Mouse (Mus musculus) MN1 (cell line): Measurements from ENCODE around the gene Flt3.
A peak's percentile ranks its signal among the peaks of the same experiment; 100 is the strongest.

Source experiments
- DNase-seq: peaks from one replicate; pipeline ENCODE4 v3.0.0-alpha.2; 2016; ENCODE audit warnings: low spot score

Gene Flt3

DNA sequence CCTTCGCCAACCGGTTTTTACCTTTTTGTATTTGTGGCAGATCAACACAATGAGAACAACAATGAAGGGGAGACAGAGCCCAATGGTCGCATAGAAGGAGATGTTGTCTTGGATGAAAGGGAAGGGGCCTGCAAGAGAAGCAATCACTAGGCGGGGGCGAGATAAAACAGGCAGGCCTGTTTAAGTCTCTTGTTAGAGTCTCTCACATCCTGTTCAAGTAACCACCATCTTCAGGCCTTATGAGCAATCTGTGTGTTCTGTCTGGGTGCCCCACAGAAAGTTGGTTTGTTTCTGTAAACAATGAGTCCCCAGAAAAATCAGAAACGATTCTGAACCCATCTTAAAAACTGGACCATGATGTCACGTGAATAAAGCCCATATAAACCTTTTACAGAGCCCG, 45.3 kb downstream of the Flt3 start:
- no peak for DNase-seq

DNA sequence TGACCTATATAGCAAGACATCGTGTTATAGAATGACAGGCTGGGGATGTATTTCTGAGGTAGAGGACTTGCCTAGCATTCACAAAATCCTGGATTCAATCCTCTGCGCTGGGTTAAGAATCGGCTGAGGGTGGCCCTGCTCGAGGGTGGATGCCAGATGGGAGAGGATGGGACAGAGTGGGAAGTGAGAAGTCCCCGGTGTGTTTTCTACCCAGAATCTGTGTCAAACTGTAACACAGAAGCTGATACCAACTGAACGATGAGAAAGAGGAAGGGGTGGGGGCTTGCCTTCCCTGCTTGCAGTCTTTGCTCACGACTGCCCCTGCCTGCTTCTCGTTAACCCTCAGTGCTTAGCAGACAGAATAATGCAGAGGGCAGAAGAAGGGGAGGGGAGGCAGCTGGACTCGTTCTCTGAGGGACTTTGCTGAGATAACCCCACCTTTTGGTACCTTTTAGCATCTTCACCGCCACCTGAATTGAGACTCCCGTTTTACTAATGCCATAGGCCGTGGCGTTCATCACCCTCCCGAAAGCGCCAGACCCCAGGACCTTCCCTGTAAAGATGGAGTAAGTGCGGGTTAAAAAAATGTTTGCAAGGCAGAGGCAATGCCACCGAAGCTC, 46.0 kb downstream of the Flt3 start:
- no peak for DNase-seq

DNA sequence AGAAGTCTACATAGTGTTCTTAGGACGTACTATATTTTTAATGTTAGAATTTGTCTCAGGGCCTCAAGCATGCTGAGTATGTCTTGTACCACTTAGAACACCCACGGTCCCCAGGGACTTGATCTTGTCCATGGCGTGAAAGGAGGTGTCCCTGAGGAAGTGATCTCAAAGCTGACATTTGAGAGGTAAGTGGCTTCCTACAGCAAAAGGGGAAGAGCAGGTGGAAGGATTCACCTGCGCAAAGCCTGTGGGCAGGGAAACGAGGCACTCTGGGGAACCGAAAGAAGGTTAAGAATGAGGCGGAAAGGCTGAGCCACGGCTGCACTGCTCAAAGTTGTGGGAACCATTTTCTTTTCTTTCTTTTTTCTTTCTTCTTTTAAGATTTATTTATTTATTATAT, 48.4 kb downstream of the Flt3 start:
- no peak for DNase-seq

DNA sequence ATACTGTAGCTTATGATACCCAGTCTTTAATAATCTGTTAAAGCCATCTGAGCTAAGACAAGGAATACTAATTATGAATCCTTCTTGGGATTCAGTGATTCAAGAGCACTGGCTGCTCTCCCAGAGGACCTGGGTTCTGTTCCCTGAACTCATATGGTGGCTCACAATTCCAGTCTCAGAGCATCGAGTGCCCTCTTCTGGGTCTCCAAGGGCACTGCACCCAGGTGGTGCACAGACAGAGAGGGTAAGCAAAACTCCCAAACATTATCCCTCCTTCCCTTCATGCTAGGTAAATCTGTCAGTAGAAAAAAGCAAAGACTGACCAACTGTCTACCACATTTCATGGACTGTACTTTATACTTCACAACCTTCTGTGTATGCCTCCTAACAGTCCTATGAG, 54.3 kb downstream of the Flt3 start:
- DNase-seq, result no peak

DNA sequence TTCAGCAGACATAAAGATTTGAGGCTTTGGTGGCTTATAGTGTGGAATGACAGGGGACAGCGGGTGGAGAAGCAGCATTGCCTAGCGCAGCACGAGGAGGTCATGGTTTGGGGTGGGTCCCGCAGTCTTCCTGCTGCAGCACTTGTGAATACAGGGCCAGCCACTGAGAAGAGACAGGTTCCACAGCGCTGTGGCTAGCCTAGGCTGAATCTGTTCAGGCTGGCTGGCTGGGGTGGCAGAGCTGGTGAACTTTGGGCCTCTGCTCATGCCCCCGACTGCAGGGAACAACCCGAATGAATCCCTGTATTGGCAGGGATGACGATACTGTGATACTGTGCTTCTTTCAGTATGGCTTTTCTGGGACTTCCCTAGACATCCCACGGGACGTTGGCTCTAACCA, 56.4 kb downstream of the Flt3 start:
- no peak for DNase-seq

DNA sequence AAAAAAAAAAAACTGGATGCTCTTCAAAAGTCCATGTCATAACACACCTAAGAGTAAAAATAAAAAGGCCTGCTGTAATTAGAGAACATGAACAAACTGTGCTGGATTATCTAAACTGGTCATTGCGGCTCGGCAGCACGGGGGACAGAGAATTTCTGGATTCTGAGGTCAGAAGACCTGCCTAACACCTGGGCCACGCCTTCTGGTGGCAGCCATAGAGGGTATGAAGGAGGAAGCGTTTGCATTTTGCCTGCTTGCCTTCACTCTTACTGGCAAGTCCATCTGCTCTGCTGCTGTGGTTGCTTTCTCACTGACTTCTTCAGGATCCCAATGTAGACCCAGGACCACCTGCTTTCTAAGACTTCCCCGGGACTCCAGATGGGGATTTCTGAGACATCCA, 57.4 kb downstream of the Flt3 start:
- no peak for DNase-seq

DNA sequence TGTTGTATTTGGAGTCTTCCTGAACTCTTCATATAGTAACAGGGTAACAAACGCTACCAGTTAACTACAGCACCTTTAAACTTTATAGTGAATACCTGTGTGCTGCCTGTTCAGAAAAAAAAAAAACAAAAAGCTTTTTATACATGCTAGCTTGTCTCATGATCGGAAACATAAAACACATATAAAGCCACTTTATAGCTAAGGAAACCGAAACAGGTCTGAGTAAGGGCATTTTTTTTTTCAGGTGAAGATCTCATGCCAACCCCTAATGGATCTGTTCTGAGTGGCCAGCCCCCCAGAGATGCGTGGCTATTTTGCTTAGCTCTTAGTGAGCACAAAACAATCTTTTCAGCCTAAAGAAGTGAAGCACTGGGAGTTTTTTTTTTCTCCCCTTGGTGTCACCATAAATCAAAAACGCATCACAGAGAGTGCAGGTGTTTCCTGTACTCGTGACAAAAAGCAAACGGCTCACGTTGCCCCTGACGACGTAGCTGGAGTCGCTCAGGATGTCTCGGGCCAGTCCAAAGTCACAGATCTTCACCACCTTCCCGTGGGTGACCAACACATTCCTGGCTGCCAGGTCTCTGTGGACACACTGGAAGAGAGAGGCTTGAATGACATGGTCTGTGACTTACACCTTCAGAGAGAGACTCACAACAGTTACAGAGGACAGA, 59.4 kb downstream of the Flt3 start:
- no peak for DNase-seq

DNA sequence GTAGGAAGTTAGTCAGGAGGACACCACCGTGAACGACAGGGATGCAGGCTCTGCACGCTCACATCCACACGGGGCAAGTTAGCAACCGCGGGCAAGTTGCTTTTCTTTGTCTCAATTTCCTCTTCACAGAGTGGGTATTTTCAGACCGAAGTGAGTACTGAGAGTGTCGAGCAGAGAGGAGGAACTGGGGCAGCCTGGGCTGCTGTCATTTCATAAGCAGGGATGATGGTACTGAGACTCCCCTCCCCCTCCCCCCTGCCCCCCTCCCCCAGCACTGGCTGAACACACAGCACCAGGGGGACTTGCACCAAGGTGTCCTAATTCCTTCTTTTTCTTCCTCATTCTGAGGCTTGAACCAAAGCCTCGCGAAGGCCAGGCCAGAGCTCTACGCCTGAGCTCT, 60.7 kb downstream of the Flt3 start:
- DNase-seq, result no peak

DNA sequence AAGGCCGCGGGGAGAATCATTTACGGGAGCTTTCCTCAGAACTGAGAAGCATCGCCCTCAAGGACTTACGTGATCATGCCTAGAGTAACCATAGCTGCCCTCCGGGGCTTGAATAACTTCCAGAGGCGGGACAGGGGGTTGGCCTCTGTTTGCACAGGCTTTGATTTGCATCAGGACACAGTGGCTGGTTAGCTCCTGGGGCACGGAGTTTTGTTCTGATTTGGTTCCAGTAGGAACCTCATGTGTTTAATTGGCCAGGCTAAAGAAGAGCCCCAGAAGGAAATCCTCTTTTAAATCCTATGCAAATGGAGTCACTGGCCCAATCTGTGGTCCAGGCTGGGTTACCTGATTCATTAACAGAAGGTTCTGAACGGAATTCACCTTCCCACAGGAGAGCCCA, 61.3 kb downstream of the Flt3 start:
- no peak for DNase-seq

DNA sequence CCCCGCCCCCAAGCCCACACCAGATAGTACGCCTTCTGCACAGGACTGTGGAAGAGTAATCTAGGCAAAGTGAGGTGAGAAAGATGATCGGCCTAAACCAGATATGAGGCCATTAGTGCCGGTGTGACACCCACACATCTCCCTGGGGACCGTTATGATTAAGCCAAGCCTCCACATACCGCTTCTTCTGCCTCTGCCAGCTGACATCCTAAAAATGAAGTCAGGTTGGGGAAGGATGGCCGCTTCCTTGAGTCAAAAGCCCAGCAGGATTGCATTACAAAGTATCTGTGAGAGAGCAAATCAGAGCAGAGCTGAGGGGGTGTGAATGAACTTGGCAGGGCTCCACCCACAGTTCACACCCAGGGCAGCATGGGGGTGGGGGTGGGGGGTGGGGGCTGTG, 67.6 kb downstream of the Flt3 start:
- DNase-seq, result no peak

DNA sequence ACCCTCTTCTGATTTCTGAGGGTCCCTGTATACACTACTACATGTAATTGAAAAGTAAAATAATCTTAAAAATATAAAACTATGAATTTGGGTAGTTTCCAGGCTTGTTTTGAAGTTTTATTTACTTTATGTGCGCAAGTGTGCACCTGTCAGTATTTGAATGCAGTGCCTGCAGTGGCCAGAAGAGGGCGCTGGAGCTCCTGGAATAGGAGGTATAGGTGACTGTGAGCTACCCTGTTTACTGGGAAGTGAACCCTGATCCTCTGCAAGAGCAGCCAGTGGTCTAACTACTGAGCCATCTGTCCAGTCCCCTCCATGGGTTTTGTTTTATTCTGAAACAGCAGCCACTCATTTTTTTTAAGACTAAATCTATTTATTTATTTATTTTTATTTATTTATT, 68.7 kb downstream of the Flt3 start:
- DNase-seq, result no peak

DNA sequence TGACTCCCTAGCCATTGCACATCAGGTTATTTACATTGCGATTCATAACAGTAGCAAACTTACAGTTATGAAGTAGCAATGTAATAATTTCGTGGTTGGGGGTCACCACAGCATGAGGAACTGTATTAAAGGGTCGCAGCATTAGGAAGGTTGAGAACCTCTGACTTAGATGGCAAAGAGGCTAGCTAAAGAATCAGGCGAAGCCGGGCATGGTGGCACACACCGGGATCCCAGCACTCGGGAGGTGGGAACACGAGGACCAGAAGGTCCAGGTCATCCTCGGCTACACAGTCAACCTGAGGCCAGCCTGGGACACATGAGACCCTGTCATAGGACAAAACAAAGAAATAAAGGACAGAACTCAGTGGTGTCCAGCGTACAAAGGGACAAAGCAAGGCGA, 70.3 kb downstream of the Flt3 start:
- no peak for DNase-seq

DNA sequence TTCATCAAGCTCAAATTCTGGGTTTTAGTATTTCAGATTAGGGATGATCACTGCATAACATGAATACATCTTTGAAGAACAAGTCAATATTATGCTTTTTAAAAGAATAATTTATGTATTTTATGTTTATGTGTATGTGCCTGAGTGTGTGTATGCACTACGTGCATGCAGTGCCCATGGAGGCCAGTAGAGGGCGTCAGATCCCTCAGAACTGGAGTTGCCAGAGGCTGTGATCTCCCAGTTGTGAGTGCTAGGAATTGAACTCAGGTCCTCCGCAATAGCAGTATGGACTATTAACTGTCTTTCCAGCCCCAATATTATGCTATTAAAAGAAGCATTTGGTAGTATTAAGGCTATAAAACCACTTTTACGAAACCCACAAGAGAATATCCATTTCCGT, 72.7 kb downstream of the Flt3 start:
- no peak for DNase-seq

DNA sequence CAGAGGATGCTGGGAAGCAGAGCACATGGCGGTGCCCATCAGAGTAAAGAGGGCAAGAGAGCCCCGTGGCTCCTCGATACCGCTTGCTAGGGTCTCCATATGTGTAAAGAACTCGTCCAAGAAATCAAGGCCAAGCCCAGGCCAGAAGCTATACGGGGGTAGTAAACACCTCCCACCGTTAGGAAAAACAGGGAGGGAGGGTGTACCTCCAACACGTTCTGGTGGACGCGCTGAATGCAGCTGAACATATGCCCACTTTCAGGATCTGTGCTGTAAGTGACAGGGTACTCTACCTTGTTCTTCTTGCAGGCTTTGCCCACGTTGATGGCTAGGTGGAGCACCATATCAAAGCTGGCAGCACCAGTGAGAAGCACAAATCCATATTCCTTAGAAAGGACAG, 74.4 kb downstream of the Flt3 start:
- no peak for DNase-seq

DNA sequence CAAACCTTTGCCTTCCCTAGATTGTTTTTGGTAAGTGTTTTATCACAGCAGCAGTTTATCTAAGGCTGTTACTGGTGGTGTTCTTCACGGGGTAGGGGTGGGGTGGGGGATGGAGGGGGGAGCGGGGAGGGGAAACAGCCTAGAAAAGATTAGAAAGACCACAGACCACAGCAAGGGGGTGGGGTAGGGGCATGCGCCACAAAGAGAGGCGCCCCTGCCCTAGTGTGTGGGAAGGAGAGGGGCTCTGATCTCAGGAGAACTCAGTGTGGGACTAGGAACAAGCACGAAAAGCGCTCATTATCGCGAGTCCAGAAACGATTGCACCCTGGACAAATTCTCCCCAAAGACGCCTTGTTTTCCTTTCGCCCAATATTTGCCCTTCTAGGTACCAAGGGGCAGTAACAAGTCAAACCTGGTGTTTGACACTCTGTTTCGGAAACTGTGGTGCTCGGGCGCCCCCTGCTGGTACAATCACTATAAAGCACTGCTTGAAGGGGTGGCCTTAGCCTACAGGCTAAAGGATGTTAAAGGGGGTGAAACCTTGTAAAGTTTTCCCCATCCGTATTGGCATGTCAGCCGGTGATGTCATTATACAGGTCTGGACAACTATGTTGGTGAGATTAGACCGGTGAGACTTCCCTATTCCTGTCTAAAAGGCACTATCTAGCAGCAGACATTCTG, 76.9 kb downstream of the Flt3 start:
- peak; percentile 71 for DNase-seq

DNA sequence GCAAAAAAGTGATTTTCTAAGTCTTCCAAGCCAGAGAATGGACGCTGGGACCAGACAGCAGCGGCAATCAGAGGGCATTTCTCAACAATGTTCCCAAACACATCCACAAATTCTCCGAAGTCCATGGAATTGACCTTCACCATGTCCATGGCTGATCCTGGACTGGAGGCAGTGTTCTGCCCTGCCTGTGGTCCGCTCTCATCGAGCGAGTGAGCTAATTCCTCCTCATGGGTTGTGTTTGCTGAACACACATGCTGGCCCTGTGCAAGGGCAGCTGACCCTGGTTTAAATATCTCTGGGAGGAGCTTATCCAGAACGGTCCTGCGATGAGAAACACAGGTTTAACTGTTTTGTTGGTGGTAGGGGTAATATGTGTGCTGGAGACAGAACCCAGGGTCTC, 78.1 kb downstream of the Flt3 start, which contains the start of gene Urad:
TSS of gene Urad (minus strand) at position 258 of the 400 bp plus-strand sequence.
- no peak for DNase-seq

DNA sequence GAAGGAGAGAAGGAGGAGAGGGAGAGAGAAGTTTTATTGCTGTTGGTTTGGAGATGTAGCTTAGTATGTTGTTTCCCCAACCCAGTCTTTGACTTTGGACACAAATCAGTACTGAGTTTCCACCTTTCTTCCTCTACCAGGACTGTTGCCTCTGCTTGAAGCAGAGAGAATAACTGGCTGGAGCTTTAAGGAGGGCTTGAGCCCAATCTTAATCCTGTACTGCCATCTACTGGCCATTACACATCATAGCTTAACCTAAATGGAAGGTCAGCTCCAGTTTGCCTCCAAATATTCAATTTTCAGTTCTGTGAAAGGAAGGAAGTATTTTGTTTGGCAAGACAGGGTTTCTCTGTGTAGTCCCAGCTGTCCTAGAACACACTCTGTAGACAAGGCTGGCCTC, 80.6 kb downstream of the Flt3 start:
- DNase-seq, result peak; percentile 86

DNA sequence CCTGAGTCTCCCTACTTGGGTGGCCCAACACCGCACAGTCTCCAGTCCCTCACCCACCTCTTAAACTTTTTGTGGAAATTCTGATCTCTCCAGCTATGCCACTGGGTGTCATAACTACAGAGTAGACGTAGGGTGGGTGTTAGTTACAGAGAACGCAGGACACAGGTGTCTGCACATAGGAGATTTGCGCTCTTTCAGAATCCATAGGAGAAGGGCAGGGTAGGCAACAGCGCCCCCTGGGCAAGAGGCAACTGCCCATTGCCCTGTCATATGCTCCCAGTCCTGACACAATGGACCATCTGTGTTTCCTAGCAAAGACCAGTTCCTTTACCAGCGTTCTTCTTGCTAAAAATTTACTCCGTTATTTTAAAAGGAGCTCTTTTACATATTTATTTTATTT, 82.3 kb downstream of the Flt3 start:
- no peak for DNase-seq

DNA sequence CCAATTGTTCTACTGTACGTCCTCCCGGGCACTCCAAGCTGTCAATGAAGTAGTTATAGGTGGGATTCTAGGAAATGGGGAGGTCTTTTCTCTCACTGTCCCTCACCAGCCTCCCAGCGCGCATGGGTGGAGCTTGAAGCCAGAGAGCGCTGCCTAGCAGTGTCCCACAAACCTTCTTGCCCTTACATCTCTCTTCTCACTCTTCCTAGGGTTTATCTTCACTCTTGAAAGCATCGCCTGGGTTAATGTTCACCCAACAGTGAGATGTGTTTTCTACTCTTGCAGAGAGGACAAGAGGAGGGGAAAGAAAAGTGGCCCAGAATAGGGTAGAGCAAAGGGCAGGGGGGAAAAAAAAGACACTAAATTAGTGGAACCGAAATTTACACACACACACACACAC, 83.0 kb downstream of the Flt3 start:
- no peak for DNase-seq

DNA sequence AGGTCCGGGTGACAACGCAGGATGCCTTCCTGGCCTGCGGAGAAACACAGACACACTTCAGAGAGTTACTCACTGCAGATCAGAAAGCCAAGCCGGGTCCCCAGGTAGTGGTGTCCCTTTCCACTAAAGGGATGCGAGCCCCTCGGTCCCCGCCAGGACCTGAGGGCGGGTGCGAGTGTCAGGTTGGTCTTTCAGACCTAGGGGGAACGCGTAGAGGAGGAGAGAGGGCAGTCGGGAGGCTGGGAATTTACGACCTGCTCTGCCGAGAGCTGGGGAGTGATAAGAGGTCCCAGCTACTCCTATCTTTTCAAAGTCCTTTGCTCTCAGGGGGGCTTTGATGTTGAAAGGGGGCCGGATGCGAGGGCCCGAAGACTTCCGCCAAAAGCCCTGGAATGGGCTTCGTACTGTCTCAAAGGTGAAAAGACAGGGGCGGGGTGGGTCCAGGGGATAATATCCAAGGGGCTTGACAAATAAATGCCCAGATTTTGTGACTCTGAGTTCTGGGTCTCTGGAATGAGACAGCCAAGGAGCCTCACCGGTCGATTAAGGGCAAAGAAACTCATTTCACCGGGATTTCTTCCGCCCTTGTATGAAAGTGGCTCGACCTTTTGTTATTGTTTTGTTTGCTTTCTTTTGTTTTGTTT, 84.7 kb downstream of the Flt3 start:
- no peak for DNase-seq

DNA sequence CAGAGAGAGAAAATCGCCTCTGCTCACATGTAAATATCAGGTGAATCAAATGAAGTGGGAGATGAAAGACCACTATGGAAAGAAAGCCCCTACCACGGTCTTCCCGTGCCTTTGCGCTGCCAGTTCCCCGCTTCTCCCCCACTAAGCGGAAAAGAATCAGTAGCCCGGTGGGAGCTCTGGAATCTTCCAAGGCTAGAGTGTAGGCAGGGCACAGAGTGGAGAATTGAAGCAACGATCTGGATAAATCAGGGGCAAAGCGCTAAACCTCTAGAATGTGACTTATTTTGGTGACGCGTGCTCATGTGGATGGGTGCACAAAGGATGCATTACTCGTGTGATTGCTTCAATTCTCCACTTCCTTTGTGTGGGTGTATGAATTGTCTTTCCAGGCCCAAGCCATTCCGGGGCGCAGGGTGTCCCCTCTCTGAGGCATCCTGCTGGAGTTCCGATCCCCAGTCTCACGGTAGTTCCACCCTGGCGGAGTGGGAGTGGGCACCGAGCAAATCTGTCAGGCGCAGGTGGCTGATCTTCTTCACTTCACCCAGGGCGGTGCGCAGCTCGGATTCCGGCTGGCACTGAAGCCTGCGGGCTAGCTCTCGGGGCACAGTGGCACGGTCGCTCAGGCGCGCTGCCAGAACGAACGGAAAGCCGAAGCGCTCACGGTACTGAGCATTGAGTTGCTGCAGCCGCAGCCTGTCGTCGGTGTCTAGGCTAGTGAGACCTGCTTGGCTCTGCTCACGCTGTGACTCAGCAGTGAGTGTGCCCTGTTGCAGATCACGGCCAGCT, 85.5 kb downstream of the Flt3 start:
- peak; percentile 34 for DNase-seq
